Mouse (Mus musculus): Measurements from ENCODE around the gene Gatm. TPM values are rescaled to one million over a fixed set of nuclear protein-coding genes. Genes with fewer than 3 reads are reported as not detected.

Gatm gene
- total RNA-seq, 2 experiments from 2014 or later, result 9.1 to 10.5 TPM

Small RNA genes lying within 50 kb of the gene (microRNA-seq; reads per million reads assigned to microRNA genes)
- 1.6 to 3.8 reads per million in 2 experiments for gene Mir147

Other genes starting within 250 kb of the Gatm start
- gene Shf, start 242.1 kb downstream of the Gatm start, total RNA-seq (2021), result 10 to 100 TPM; 10.1 to 11.3 TPM
- gene Slc28a2, start 184.8 kb downstream of the Gatm start, total RNA-seq (2021), result 10 to 100 TPM; 18.9 to 19.1 TPM
- under 1 TPM; 0.50 to 0.62 TPM for gene Gm14085, start 126.4 kb downstream of the Gatm start, total RNA-seq (2021)
- under 1 TPM in 1 of 2 experiments, not detected in 1; 0.36 TPM for gene AA467197, start 25.7 kb upstream of the Gatm start, total RNA-seq (2021)
- gene Slc30a4, start 91.4 kb upstream of the Gatm start, total RNA-seq (2021), result 10 to 100 TPM; 16.2 to 16.4 TPM
- gene Bloc1s6, start 127.2 kb upstream of the Gatm start, total RNA-seq (2021), result 10 to 100 TPM; 12.8 to 16.0 TPM
- gene Sqor, start 153.9 kb upstream of the Gatm start, total RNA-seq (2021), result 1 to 10 TPM; 8.6 to 8.7 TPM

All from heart, postnatal 4 days (tissue).